Mouse (Mus musculus): ENCODE measurements at regions not wholly inside any gene's neighbourhood (a gene's known extent, or its start where the extent isn't known, plus 50 kb on each side); places are given as distances from the start of the nearest gene placed in this dataset.

- DNase-seq (ENCODE audit: low read depth, low spot score), result no peak
Observed at GRCm38 (mm10) chr10:50241645-50242044, 350.8 kb upstream of the Ascc3 start.

- DNase-seq (ENCODE audit: low read depth, low spot score), result no peak
Observed at GRCm38 (mm10) chr10:50203587-50203986, 388.9 kb upstream of the Ascc3 start.

DNA sequence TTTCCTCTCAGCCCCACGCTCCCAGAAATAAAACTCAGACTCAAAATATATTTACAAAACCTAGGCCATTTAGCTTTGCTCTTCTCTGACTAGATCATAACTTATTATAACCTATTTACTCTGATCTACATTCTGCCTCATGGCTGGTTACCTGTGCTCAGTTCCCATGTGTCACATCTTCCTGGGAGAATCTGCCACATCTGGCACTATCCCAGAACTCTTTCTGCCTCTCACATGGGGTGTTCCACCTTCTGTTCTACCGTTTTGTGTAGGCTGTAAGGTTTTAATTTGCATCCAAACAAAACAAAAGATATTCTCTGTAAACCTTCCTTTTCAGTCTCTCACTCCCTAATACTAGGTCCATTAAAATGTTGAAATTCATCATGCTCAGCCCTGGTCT, 390.8 kb upstream of the Ascc3 start:
- DNase-seq (ENCODE audit: low read depth, low spot score), result no peak

- peak; percentile 11 for DNase-seq (ENCODE audit: low read depth, low spot score)
Observed at GRCm38 (mm10) chr10:50199857-50200256, 392.6 kb upstream of the Ascc3 start.

DNA sequence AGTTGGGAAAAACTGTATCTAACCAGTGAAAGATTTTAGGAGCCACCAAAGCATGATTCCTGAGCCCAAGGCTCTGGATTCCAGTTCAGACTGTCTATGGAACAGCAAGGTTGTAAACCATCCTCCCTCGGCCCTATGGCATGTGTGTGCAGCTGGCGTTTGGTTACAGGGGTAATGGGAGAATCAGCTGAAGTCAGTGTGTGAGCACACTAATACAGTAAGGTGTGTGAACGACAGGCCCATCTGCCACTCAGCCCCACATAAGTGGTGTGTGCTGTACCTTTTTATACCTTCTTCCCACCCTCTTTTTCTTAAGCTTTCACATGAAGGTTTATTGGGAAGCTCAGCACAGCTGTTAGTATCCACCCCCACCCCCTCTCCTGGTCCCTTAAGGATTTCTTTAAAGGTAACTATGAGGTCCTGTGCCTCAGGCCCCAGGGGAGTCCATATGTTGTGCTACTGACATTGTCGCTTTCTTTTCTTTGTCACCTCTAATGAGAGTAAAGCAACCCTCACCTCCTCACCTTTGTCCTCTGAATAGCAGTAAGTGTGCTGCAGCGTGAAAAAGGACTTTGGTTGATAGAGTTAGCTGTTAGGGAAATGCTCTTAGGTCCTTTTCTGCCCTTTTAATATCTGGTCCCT, 394.5 kb upstream of the Ascc3 start:
- DNase-seq (ENCODE audit: low read depth, low spot score), result no peak

GRCm38 (mm10) chr10:50190276-50190675, 401.7 kb upstream of the Grik2 start:
- no peak for DNase-seq (ENCODE audit: low read depth, low spot score)

DNA sequence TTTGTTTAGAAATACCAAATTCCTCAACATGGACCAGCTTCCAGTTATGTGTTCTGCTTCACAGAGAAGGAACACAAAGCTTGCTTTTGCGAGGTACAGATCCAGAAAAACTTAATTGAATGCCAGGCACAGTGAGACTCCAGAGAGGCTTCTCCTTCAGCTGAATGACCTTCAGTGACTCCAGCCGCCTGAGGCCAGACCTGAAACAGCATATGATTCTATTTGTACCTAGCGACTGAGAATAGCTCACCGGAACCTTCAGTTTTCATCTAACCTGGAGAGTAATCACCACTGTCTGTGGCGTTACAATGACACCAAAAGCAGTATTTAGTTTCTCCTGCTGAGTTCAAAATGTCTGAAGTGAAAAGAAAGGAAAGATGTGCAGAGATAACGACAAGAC, 380.6 kb upstream of the Grik2 start:
- DNase-seq (ENCODE audit: low read depth, low spot score), result no peak

DNA sequence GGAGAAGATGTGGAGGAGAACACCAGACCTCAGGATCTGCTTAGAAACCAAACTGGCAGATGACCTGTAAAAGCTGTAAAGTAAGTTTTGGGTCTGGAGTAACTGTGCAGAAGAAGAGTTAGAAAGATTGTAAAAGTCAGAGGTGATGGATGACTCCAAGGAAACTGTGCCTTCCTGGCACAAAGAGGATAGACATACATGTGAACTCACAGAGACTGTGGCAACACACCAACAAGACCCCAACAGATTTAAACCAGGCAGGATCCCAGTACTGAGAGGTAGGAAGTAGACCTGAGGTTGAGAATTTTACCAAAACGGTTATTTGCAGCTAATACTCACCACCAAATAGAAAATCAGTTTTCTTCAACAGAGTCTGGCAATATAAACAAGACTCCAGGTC, 349.8 kb upstream of the Grik2 start:
- DNase-seq (ENCODE audit: low read depth, low spot score), result no peak

- no peak for DNase-seq (ENCODE audit: low read depth, low spot score)
Observed at GRCm38 (mm10) chr10:50137783-50138182, 349.2 kb upstream of the Grik2 start.

- no peak for DNase-seq (ENCODE audit: low read depth, low spot score)
Observed at GRCm38 (mm10) chr10:50136165-50136564, 347.6 kb upstream of the Grik2 start.

GRCm38 (mm10) chr10:50135499-50135898, 346.9 kb upstream of the Grik2 start:
- DNase-seq (ENCODE audit: low read depth, low spot score), result no peak

All from retina, adult 2 months (tissue).